Mouse (Mus musculus) forebrain, embryonic 11.5 days (tissue): Measurements from ENCODE around the gene Man1a. TPM values are rescaled to one million over a fixed set of nuclear protein-coding genes. Genes with fewer than 3 reads are reported as not detected.

Experiments
- ATAC-seq: fragments of 200-750 bp; cut with Nextera tagmentation; replicated peaks from 2 replicates; pipeline ENCODE4 v1.8.0; 2017; ENCODE audit warnings: moderate TSS enrichment; ENCODE audit not compliant: low FRiP score
- DNase-seq: peaks from one replicate; pipeline ENCODE4 v3.0.0-alpha.2; 2017; ENCODE audit warnings: low spot score
- H3K27ac ChIP-seq: fragments of 300-500 bp; sonication (generic); 2 replicates; pipeline ENCODE4 v1.5.1; 2014; ENCODE audit warnings: low read depth, low read length
- H3K27me3 ChIP-seq: fragments of 300-500 bp; sonication (generic); 2 replicates; pipeline ENCODE4 v1.6.1; 2014; ENCODE audit warnings: mild to moderate bottlenecking, low read length, mixed read lengths; ENCODE audit not compliant: control insufficient read depth, insufficient read depth
- H3K36me3 ChIP-seq: fragments of 300-500 bp; sonication (generic); 2 replicates; pipeline ENCODE4 v1.6.1; 2014; ENCODE audit warnings: mild to moderate bottlenecking, low read length, moderate library complexity, mixed read lengths; ENCODE audit not compliant: control insufficient read depth, insufficient read depth
- H3K4me1 ChIP-seq: fragments of 300-500 bp; sonication (generic); replicated peaks from 2 replicates; pipeline ENCODE4 v1.6.1; 2014; ENCODE audit warnings: low read length, mixed read lengths; ENCODE audit not compliant: control insufficient read depth, insufficient read depth
- H3K4me2 ChIP-seq: fragments of 300-500 bp; sonication (generic); 2 replicates; pipeline ENCODE4 v1.6.1; 2014; ENCODE audit warnings: low read depth, mild to moderate bottlenecking, low read length, moderate library complexity, mixed read lengths; ENCODE audit not compliant: severe bottlenecking
- H3K4me3 ChIP-seq: fragments of 300-500 bp; sonication (generic); 2 replicates; pipeline ENCODE4 v1.5.1; 2014; ENCODE audit warnings: low read depth, low read length
- H3K9ac ChIP-seq: fragments of 300-500 bp; sonication (generic); 2 replicates; pipeline ENCODE4 v1.6.1; 2014; ENCODE audit warnings: low read length
- H3K9me3 ChIP-seq: fragments of 300-500 bp; sonication (generic); 2 replicates; pipeline ENCODE4 v1.6.1; 2016; ENCODE audit warnings: low read length, mixed read lengths; ENCODE audit not compliant: control insufficient read depth
- WGBS: fragments of 180-500 bp; shearing (Covaris S2); extraction: QIAGEN DNeasy Blood & Tissue Kit; methylation state at CpG from one replicate; pipeline ENCODE4 v1.1.7; 2014; 5-methylcytosine and 5-hydroxymethylcytosine counted together
- polyA plus RNA-seq: library from polyadenylated mRNA; unstranded; fragments of >200 nt; fragmentation: Nextera tagmentation; extraction: Ambion mirVana; gene quantifications from 2 replicates; pipeline ENCODE4 v1.2.1, GENCODE M21; 2014

The Man1a gene
- polyA plus RNA-seq, 1 experiment from 2014 or later = 2.1 TPM

- H3K4me1 ChIP-seq = no peaks in the 10 kb centered on the region
- no peaks in the 10 kb centered on the region for H3K9me3 ChIP-seq
- H3K4me2 ChIP-seq = no peak overlapping the region
- H3K9ac ChIP-seq = no peak overlapping the region
- H3K27ac ChIP-seq = no peak overlapping the region
- 93% methylated on average over 3 of the region's 3 CpGs for WGBS
- H3K36me3 ChIP-seq = no peaks in the 10 kb centered on the region
- ATAC-seq (no peak), DNase-seq (no peak)
- H3K4me3 ChIP-seq = no peak overlapping the region
- H3K27me3 ChIP-seq = no peaks in the 10 kb centered on the region
These were observed 10.9 kb upstream of the Man1a start for GRCm38 (mm10) chr10:54087346-54087745.

DNA sequence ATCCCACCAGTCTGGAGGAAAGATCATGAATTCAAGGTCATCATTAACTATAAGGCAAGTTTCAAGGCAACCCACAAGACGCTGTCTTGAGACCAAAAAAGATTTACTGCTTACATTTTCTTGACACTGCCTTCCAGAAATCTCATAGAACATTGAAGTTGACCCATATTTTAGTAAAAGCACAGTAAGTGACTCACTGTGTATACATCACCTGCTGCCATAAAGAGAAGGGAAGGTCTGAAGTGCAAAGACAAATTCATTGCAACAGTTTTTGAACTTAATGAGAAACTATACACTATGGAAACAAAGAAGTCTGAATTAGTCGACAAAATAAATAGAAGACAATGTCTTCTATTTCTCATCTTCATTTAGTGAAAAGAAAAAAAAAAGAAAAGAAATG, 8.7 kb upstream of the Man1a start:
- no peaks in the 10 kb centered on the region for H3K27me3 ChIP-seq
- 95% methylated on average over 2 of the region's 2 CpGs for WGBS
- no peak overlapping the region for H3K4me2 ChIP-seq
- ATAC-seq (no peak), DNase-seq (no peak)
- no peak overlapping the region for H3K9ac ChIP-seq
- no peak overlapping the region for H3K27ac ChIP-seq
- H3K36me3 ChIP-seq = no peaks in the 10 kb centered on the region
- no peaks in the 10 kb centered on the region for H3K9me3 ChIP-seq
- no peaks in the 10 kb centered on the region for H3K4me1 ChIP-seq
- H3K4me3 ChIP-seq = no peak overlapping the region

GRCm38 (mm10) chr10:54077005-54077404, 596 bp upstream of the Man1a start:
- H3K36me3 ChIP-seq = no peaks in the 10 kb centered on the region
- H3K4me3 ChIP-seq = no peak overlapping the region
- H3K27me3 ChIP-seq = peaks cover 8% of the 10 kb centered on the region; the same call in 1 of the 2 replicates
- no peak overlapping the region for H3K27ac ChIP-seq
- 61% methylated on average over 3 of the region's 3 CpGs for WGBS
- ATAC-seq = no peak
- DNase-seq = no peak
- no peaks in the 10 kb centered on the region for H3K9me3 ChIP-seq
- H3K4me2 ChIP-seq = no peak overlapping the region
- H3K9ac ChIP-seq = no peak overlapping the region
- H3K4me1 ChIP-seq = no peaks in the 10 kb centered on the region

DNA sequence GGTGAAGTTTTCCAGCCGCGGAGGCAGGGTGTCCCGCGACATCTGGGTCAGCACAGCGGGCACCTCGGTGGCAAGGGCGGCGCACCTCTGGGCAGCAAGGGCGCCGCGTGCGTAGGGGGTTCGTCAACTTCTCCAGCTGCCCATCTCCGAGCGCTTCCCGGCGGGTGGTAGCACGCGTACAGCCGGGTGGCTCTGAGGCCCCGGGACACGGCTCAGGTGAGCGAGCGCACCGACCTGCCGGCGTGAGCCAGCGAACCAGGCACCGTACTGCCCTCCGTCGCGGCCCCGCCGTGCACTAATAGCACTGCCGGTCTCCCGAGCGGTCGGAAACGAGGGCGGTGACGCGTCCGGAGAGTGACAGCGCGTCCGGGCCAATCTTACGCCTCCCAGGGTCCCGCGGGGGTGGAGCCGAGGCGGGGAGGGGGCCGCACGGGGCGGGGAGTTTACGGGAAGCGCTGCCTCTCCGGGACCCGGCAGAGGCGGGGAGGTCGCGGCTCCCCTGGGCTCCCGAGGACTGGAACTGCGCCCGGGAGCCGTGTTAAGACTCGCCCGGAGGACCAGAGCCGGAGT, 883 bp downstream of the Man1a start:
- peak; percentile 98 for ATAC-seq
- under 1% methylated on average over 49 of the region's 68 CpGs for WGBS
- H3K9me3 ChIP-seq = no peaks in the 10 kb centered on the region
- DNase-seq = peak; percentile 93
- no peaks in the 10 kb centered on the region for H3K4me1 ChIP-seq
- peaks cover 8% of the 10 kb centered on the region; the same call in 1 of the 2 replicates for H3K27me3 ChIP-seq
- H3K4me2 ChIP-seq = peak overlapping the region; percentile 99
- peak overlapping the region; percentile 56 for H3K9ac ChIP-seq
- H3K4me3 ChIP-seq = peak overlapping the region; percentile 66
- no peak overlapping the region for H3K27ac ChIP-seq
- no peaks in the 10 kb centered on the region for H3K36me3 ChIP-seq

DNA sequence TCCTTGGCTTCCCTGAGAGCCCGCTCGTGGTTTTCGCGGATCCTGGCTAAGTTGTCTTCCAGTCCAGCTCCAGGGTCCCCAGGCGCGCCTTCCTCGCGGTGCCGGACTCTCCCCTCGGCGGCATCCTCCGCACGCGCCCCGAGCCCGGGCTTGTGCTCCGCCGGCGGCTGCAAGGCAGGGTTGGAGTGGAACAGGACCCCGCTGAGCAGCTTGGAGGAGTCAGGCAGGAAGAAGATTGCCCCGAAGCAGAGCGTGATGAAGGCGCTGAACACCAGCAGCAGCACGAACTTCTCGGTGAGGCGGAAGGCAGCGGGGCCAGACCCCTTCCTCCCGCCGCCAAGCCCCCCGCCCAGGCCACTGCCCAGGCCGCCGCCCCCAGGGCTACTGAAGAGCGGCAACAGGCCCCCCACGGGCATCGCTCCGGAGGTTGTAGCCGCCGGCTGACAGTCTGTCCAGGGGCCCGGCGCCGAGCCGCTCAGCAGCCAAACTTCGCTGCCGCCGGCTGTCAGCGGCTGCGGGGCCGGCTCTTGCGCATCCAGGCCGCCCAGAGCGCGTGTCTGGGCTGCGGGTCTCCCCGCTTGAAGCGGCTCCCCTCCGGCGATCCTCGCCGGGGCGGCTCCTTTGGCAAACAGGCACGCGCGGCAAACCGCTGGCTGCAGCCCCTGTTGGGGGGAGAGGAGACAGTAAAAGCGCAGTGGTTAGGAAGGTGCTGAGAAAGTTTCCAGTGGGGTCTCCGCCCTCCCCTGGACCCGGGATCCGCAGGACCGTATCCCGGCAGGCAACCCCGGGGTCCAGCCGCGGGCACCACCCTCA, 1.6 kb downstream of the Man1a start:
- DNase-seq = peak; percentile 77
- H3K27ac ChIP-seq = no peak overlapping the region
- H3K36me3 ChIP-seq = no peaks in the 10 kb centered on the region
- ATAC-seq = peak; percentile 70
- H3K4me3 ChIP-seq = peak overlapping the region; percentile 66
- 0% methylated on average over 69 of the region's 73 CpGs for WGBS
- peak overlapping the region; percentile 56 for H3K9ac ChIP-seq
- H3K9me3 ChIP-seq = no peaks in the 10 kb centered on the region
- H3K27me3 ChIP-seq = peaks cover 8% of the 10 kb centered on the region; the same call in 1 of the 2 replicates
- H3K4me1 ChIP-seq = no peaks in the 10 kb centered on the region
- peak overlapping the region; percentile 99 for H3K4me2 ChIP-seq

DNA sequence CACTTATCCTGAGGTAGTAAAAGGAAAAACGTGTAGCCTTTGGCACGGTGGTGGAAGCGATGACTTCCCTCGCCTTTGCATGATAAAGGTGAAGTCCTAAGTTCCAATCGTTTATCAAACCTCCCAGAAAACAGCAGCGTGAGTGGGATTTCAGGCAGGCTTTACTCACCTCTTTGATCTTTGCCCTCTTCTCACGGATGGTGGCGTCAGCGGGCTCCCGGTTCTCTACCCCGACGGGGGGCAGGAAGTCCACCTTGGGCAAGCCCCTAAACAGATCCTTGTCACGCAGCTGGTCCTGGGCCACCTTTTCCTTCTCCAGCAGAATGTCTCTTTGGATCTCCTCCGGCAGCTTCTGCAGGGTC, 2.2 kb downstream of the Man1a start:
- H3K4me1 ChIP-seq = no peaks in the 10 kb centered on the region
- peak overlapping the region; percentile 99 for H3K4me2 ChIP-seq
- H3K36me3 ChIP-seq = no peaks in the 10 kb centered on the region
- peaks cover 8% of the 10 kb centered on the region; the same call in 1 of the 2 replicates for H3K27me3 ChIP-seq
- ATAC-seq (no peak), DNase-seq (no peak)
- H3K4me3 ChIP-seq = peak overlapping the region; percentile 66
- H3K9me3 ChIP-seq = no peaks in the 10 kb centered on the region
- no peak overlapping the region for H3K27ac ChIP-seq
- peak overlapping the region; percentile 56 for H3K9ac ChIP-seq
- WGBS = 2% methylated on average over 14 of the region's 14 CpGs

DNA sequence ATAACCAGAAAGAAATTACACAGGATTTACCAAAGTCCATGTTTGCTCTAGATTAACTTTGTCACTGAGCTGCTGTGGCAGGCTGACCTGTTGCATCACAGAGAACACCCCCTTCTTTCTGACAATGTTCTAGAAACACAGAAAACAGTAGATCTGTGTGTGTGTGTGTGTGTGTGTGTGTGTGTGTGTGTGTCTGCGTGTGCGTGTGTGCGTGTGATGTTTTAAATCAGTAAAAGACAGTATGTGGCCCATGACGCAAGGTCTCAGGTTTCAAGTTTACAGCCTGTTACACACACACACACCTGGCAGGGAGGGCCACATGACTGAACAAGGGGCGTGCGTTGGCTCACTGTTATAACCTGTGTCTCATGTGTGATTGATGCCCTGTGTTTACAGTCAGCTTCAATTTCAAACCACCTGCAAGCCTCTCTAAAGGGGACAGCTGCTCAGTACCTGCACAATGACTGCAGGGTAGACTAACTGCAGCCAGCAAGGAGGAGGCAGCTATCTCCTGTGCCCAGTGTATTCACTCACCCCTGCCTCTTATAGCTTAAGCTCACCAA, 2.7 kb downstream of the Man1a start:
- WGBS = 79% methylated on average over 6 of the region's 6 CpGs
- ATAC-seq = no peak
- no peak overlapping the region for H3K27ac ChIP-seq

GRCm38 (mm10) chr10:54072336-54072735, 4.1 kb downstream of the Man1a start:
- DNase-seq (no peak), ATAC-seq (no peak)
- 86% methylated on average over 2 of the region's 2 CpGs for WGBS
- no peak overlapping the region for H3K27ac ChIP-seq
- H3K4me2 ChIP-seq = no peak overlapping the region
- H3K36me3 ChIP-seq = no peaks in the 10 kb centered on the region
- H3K27me3 ChIP-seq = peaks cover 8% of the 10 kb centered on the region; the same call in 1 of the 2 replicates
- no peak overlapping the region for H3K4me3 ChIP-seq
- no peaks in the 10 kb centered on the region for H3K4me1 ChIP-seq
- no peak overlapping the region for H3K9ac ChIP-seq
- no peaks in the 10 kb centered on the region for H3K9me3 ChIP-seq

More for the DNA sequence above, 2.7 kb downstream of the Man1a start:
- Histone ChIP-seq H3K4me3 (peak overlapping the region; percentile 66; the same call in 1 of the 2 replicates), H3K36me3 (no peaks in the 10 kb centered on the region), H3K4me2 (peak overlapping the region; percentile 99), H3K9ac (no peak overlapping the region), H3K27me3 (peaks cover 8% of the 10 kb centered on the region; the same call in 1 of the 2 replicates), H3K9me3 (no peaks in the 10 kb centered on the region), H3K4me1 (no peaks in the 10 kb centered on the region)
- no peak for DNase-seq
